Mouse (Mus musculus) CD4-positive helper T cell, adult 2 months (primary cell): ENCODE measurements around the gene Nlk.
"Not testable (repeated sequence)": the region's sequence is repeated elsewhere in the genome, so short reads cannot be mapped to it uniquely, and the experiment has no call there.

Experiments
- DNase-seq: peaks from one replicate; pipeline ENCODE4 v3.0.0-alpha.2; 2012; ENCODE audit warnings: low read depth, missing footprints, low spot score

The Nlk gene

GRCm38 (mm10) chr11:78549491-78549987, 147.6 kb downstream of the Nlk start:
- peak; percentile 40 for DNase-seq

DNA sequence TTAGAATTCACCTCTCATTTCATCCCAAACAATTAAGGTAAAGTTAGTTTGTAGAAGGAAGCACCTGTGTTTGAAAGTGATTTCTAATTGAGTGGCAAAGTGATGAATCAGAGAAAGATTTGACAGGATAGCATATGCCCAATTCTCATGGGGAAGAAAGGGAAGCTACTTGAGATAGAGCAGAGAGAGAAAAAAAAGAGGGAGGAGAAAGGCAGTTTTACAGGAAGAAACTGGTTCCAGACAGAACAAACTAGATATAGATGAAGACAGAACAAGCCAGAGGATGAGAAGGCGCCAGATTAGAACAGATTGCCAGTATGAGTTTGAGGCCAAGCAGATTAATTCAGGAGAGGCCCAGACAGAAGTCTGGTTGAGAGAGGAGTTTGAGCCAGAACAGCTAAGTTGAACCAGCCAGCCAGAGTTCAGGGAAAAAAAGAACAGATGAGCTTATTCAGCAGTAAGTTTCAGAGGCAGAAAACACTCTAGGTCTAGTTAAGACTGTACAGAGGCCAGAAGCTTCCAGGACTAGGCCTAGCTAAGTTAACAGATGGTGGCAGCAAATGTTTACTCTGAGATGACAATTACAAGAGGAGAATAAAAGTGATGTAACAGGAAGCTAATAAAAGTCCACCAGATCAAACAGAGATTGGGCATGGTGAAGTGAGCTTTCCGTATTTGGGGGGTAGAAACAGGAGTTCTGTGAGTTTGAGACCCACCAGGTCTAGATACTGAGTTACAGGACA, 149.3 kb downstream of the Nlk start:
- DNase-seq: no peak

DNA sequence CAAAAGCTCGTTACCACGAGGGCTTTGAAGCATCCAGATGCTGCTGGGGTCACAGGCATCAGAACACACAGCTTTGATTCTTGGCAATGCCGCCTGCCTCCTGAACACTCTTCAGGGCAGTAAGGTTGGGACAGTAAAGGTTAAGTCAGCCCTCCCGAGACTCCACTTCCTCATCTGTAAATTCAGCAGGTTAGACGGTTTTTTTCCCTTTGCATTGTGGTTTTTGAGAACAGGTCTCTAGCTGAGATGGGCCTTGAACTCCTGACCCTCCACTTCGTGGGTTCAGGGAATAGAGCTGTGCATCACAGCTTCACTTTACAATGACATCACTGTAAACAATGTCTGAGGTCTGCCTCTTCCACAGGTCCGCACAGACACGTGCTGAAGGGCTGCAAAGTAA, 152.0 kb downstream of the Nlk start:
- DNase-seq: no peak

DNA sequence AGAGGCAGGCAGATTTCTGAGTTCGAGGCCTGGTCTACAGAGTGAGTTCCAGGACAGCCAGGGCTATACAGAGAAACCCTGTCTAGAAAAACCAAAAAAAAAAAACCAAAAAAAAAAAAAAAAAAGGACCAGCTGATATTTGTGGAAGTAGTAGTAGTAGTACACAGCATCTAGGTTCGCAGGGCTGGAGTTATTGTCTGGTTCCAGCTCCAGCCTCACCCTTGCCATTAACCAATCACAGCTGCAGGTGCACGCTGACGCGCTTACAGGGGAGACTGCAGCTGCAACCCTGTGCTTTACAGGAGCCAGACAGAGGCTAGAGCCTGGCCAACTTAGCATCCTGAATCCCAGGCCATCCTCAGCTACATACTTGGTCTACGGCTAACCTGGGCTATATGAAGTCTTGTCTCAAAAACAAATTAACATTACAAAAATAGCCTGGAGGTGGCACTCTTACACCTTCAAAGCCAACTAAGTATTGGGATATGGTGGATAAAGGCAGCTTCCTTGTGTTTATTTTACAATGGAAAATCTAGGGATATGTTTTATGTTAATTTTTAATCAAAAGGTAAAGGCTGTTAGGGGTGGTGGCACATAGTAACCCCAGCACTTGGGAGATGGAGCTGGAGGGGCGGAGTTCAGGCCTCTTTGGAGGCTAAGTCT, 152.6 kb downstream of the Nlk start:
- DNase-seq: no peak

DNA sequence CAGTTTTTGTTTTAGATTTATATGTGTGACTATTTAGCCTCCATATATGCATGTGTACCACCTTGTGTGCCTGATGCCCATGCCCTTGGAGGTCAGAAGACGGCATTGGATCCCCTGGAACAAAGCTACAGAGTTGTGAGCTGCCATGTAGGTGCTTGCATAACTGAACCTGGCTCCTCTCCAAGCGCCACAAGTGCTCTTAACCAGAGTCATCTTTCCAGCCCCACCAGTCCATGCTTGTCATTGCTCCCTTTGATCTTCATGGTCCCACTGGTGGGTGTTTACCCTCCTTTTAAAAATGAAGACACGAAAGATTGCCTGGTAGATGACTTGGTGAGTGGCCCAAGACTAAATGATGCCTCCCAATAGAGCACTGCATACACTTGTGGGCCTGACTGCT, 156.8 kb downstream of the Nlk start:
- DNase-seq: no peak

- no peak for DNase-seq
These were observed 160.5 kb downstream of the Nlk start for GRCm38 (mm10) chr11:78536690-78537084.

- peak; percentile 100 for DNase-seq
These were observed 161.0 kb downstream of the Nlk start, which contains the start of the genes Tnfaip1 and Ift20 for GRCm38 (mm10) chr11:78536080-78536689. TSS of gene Tnfaip1 (minus strand) at chr11:78536332. TSS of gene Ift20 (plus strand) at chr11:78536361.

DNA sequence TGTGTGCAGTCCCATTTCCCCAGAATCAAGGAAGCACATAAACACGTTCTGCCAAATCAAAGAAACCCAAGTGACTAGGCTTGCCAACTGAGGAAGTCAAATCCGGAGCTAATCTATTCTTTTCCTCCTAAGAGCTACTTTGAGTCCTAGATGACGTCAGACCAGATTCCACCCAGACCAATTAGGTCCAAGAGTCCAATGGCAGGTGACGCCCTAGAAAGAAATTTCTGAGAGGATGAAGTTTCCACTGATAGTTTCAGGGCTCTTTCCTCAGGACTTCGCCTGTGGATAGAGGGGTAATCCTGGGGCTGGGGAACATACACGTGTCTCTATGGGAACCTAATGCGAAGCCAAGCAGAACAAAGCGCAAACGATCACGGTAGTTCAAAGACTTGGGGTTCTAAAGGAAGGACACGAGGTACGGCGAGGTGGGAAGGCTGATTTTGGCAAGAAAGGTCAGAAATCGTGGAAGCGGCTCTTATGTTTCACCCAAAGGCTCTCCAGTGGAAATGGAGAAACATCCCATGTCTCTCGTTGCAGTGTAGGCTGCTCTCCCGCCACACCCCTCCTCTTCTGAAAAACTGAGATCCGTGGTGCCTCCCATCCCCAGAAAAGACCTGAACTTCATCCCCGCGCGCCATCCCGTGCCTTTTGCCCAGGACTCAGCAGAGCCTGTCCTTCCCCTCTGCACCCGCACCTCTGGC, 161.6 kb downstream of the Nlk start:
- peak; percentile 68 for DNase-seq

DNA sequence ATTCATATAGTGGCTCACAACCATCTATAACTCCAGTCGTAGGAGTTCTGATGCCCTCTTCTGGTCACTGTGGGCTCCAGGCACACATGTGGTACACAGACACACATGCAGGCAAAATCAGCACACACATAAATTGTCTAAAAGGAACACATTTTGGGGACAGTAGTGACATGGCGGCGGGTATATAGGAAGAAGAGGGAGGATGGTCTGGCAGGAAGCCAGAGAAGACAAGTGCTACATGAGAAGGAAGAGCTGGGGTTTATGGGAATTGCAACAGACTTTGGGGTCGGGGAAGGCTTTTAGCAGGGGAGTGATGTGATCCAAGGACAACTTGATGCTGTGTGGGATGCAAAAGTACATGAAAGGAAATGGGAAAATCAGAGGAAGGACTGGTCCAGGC, 162.7 kb downstream of the Nlk start:
- DNase-seq: no peak

DNA sequence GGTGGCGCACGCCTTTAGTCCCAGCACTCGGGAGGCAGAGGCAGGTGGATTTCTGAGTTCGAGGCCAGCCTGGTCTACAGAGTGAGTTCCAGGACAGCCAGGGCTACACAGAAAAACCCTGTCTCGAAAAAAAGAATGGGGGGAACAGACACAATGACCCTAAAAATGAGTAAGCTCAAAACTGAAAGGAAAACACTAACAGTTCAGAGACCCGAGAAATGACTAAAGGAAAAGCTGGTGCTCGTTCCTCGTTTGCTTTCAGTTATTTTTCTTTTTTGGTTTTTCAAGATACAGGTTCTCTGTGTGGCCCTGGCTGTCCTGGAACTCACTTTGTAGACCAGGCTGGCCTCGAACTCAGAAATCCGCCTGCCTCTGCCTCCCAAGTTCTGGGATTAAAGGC, 165.7 kb downstream of the Nlk start:
- not testable (repeated sequence) for DNase-seq

GRCm38 (mm10) chr11:78531046-78531445, 166.1 kb downstream of the Nlk start:
- no peak for DNase-seq

DNA sequence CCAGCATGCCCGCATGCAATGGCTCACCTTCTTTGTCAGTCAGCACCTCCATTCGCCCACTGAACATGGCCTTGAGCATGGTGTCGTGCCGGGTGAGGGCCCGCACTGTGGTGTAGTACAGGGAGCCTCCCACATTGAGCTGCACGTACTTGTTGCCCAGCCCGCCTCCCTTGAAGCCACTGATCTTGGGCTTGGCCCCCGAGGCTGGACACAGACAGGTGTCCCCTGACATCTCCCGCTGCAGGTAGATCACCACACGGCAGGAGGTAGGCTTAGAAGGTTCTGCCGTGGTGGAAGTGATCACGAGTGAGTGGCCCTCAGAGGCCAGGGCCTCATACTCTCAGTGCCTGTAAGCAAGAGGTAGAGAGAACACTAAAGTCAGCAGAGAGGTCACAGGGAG, 167.2 kb downstream of the Nlk start:
- no peak for DNase-seq

- DNase-seq: no peak
These were observed 168.5 kb downstream of the Nlk start for GRCm38 (mm10) chr11:78528714-78529113.

DNA sequence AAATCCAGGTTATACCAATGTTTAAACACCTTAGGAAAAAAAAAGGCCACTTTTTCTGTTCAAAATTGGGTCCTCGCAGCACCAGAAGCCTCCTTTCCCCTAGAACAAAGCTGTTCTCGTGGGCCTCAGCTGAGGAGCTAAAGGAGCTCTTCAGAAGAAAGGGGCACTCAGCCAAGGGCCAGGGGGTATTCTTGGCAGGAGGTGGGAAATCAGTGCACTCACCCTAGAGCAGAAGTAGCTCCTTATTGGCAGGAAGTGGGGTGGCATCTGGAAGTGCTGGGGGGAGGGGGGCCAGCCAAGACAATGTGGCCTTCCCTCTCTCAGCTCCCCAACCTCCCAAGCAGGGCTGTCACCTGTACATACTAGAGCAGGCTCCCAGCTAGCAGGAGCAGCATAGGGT, 172.3 kb downstream of the Nlk start:
- no peak for DNase-seq

GRCm38 (mm10) chr11:78523241-78523955, 173.8 kb downstream of the Nlk start:
- DNase-seq: no peak

DNA sequence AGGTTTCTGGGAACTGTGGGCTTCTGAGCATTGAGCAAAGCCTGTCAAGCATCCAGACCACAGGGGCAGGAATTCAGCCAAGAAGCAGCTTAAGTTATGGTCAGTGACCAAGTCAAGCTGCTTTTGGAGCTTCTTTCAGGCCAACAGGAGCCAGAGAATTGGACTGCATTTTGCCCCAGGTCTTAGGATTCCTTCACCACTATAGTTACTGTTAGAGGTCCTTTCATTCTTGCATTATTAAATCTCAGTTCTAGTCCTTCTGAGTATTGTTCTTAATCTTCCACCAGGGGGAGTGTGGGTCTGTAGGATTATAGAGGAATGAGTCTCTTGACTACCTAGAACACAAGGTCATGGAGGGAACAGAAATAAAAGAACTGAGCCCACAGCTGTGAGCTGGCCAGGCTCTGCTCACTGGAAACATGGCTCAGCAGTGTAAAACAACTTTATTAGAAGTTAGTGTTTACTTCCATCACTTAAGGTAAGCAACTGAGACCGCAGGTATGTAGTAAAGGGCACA, 174.6 kb downstream of the Nlk start:
- DNase-seq: peak; percentile 40

- DNase-seq: no peak
These were observed 175.3 kb downstream of the Nlk start for GRCm38 (mm10) chr11:78521880-78522279.

DNA sequence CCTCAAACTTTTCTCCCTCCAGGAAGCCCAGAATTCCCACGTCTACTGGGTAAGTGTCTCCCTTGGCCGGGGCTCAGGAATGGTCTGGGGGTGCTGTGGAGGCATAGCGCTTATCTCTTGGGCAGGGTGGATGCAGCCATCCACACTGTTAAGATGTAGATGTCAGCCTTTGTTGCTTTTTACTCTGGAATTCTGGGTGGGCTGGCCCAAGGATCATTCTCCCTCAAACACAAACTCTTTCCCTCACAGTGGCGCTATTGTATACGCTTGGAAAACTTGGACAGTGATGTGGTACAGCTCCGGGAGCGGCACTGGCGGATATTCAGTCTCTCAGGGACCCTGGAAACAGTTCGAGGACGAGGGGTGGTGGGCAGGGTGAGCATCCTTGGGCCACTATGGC, 178.2 kb downstream of the Nlk start:
- DNase-seq: no peak
